Mouse (Mus musculus): Measurements from ENCODE around the gene Aifm2.

DNA sequence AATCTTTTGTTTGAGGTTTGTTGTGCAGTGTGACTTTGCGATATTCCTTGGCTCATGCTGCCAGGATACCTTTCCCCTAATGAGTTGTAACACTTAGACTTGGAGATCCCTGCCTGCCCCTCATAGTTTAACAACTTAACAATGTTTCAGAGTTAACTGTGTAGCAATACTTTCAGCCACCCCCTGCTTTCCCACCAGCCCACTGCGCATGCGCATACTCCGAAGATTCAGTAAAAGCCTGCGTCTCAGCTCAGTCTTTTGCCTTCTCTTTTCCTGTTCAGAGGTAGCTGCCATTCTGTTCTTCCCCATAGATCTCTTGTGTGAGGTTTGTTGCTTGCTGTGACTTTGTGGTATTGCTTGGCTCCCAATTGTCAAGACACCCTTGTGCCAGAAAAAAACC is 73.4 kb downstream of the Aifm2 start:
- TF ChIP-seq CTCF (IDR thresholded peaks at IDR 0.05; ENCODE audit: low read depth) (no peak), EP300 (IDR thresholded peaks at IDR 0.05; ENCODE audit: low read depth) (no peak)
